Mouse (Mus musculus) lung, postnatal 14 days (tissue): ENCODE results near the gene Vmn2r83.

Experiments used
- DNase-seq: peaks from one replicate; pipeline ENCODE4 v3.0.0; 2021

Gene Vmn2r83

DNA sequence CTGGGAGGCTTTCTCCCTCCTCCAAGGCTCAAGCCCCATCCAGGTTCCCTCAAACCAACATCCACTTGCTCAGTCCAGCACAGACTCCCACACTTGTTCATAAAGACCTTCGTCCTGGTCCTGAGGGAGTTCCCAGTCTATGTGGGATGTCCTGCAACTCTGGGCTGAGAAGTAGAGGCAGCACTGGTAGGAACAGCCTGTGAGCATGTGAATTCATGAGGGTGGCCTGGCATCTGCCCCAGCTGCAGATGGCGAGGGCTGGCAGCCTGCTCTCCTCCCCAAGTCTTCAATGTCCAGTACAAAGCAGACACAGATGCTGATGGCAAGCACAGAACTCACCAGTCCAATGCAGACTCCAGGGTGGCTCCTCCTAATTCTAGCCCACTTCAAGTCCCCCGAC lies 69.8 kb downstream of the Vmn2r83 start:
- DNase-seq = no peak

GRCm38 (mm10) chr10:79538873-79539272 lies 70.3 kb downstream of the Vmn2r83 start:
- no peak for DNase-seq

- DNase-seq = no peak
These were observed 71.4 kb downstream of the Vmn2r83 start for GRCm38 (mm10) chr10:79539701-79540495.

- no peak for DNase-seq
These were observed 72.2 kb downstream of the Vmn2r83 start for GRCm38 (mm10) chr10:79540746-79541145.

DNA sequence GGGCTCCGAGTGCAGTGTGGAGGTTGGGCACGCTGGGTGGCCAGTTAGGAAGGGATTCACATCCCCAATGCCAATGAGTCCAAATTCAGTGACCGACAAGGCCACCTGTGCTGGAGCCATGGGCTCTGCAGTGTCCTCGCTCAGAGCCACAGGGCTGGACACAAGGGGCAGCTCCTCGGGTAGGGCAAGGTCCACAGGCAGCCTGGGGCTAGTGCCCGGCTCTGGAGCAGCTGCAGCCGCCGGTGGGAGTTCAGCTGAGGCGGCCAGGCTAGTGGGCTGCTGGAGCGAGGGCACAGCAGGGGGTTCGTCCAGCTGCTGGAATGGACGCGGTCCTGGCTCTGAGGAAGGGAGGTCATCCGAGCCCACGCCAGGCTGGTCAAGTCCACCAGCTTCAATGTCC lies 73.0 kb downstream of the Vmn2r83 start:
- no peak for DNase-seq

DNA sequence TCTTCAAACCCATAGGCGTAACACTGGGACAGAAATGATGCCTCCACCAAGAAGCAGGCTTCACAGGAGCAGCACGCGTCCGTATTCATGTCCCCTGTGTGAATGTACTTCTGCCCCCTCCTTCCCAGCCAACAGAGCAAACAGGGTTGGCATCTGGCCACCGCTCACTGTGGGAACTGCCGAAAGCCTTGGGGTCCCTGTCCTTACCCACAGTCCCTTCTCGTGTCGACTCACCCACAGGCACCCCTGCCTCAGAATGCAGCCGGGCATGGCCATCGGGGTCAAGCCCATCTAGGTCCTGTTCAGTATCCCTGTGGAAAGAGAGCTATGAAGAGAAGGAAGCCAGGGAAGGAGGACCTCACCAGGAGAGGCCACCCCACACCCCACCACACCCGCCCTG lies 73.6 kb downstream of the Vmn2r83 start:
- DNase-seq = no peak
